Mouse (Mus musculus): ENCODE results near the gene Ttc30a1.

The Ttc30a1 gene

DNA sequence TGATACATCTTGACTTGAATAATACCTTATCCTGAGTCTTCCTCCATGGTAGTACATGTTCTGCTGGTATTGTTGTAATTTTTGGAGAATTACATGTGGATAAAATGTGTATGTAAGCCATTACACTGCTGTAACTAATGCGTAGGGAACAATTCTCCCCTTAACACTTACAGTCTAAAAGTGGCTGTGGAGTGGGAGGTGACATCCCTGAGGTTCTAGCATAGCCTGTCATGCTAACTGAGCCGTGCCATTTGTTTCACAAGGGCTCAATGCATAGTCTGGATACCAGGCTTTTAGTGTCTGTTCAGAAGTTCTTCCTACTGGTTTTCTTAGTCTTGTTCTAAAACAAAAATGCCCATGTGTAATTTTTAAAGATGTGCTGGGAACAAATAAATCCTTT is 50.8 kb downstream of the Ttc30a1 start:
- no peak for DNase-seq (ENCODE audit: low spot score)

DNA sequence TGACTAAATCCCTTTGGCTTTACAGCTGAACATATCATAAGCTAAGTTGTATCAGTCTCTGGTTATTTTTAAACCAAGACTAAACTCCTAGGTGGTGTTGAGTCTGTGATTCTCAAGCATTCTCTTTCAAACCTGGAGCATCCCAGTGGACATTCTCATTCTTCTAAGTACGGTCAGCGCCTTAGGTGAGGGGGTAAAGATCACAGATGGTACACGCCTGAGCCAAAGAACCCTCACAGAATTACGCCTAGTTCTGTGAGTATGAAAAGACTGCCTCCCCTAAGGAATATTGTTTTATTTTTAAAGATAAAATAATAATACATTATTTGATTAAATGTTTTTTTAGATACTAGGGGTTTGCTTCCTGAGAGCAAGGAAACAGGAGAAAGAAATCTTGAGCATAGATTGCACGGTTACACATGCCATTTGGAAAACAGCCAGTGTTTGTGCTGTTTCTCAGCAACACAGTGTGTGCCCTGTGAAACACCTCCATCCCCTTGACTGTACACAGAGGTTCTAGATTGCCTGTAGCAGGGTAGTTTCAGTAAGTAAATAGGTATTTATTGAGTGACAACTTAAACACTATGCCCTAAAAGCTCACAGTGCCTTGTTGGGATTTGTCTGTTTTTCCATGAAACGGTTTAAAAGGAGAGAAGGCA is 51.9 kb downstream of the Ttc30a1 start:
- no peak for DNase-seq (ENCODE audit: low spot score)

DNA sequence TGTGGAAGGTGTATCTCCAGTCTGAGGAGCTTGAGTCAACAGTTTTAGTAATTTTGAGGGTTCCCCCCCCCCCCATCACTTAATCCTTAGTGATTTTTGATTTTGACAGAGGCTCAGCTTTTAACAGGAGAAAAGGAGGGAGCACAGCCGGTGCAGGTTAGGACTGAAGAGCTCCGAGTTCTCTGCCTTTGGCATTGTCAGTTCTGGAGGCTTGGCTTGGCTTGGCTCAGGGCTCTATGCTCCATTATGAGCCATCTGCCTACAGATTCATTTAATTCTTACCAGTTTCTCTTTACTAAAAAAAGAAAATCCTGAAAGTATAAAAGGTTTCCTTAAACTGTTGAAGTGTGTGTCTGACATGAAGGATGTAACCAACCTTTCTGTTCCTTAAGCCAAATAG is 52.6 kb downstream of the Ttc30a1 start:
- no peak for DNase-seq (ENCODE audit: low spot score)

All from urinary bladder, postnatal 14 days (tissue).